Mouse (Mus musculus): Measurements from ENCODE around the gene Lrriq3. TPM values are rescaled to one million over a fixed set of nuclear protein-coding genes. Genes with fewer than 3 reads are reported as not detected.

The Lrriq3 gene
- polyA plus RNA-seq, 1 experiment: 0.12 TPM

GRCm38 (mm10) chr3:155235502-155235901 lies 142.3 kb downstream of the Lrriq3 start:
- no peak for DNase-seq (ENCODE audit: low read depth in 1 of 2, low spot score in 2 of 2)
- no peak for TF ChIP-seq CTCF (IDR thresholded peaks at IDR 0.05; ENCODE audit: extremely low read depth, insufficient read depth, insufficient read length, insufficient replicate concordance)
- no peak for TF ChIP-seq POLR2A (IDR thresholded peaks at IDR 0.05; ENCODE audit: low read depth, low read length)
- no peak overlapping the region for H3K4me3 ChIP-seq (ENCODE audit: extremely low read depth, insufficient read depth, insufficient read length)
- H3K27ac ChIP-seq (ENCODE audit: insufficient read depth, low read length): no peak overlapping the region
- no peaks in the 10 kb centered on the region for H3K27me3 ChIP-seq (ENCODE audit: control insufficient read depth, insufficient read depth, low read length)
- no peaks in the 10 kb centered on the region for H3K4me1 ChIP-seq (ENCODE audit: control insufficient read depth, insufficient read depth, insufficient read length)
- no peaks in the 10 kb centered on the region for H3K36me3 ChIP-seq (ENCODE audit: control insufficient read depth, insufficient read depth, low read length)

Other genes starting within 250 kb of the Lrriq3 start
- not detected in 2 replicates for gene Tnni3k, start 38.0 kb upstream of the Lrriq3 start, polyA plus RNA-seq (2012; rRNA removed)
- 5.3 and 6.2 TPM in 2 replicates for gene Fpgt, start within 50 bp of the Lrriq3 start, polyA plus RNA-seq (2012; rRNA removed)